Comparison of ENCODE assay signal across 10 mouse cellular contexts in genomic region chr11:64801351-64801750, GRCm38 (mm10).
DNase-seq lines count a peak whose midpoint lies in the region; ATAC-seq and TF ChIP-seq lines count a peak whose summit lies in the region.
"Had no signal": no experiment of that assay in that cellular context is flagged by ENCODE, and none has a peak within 500 bp of the region (broad histone marks: within the 10 kb centered on the region; RNA-seq: fewer than 3 reads in every experiment).

No protein-coding gene starts in this region.

- H3K9me3 ChIP-seq in heart, embryonic 16.5 days (replicated peaks; ENCODE audit: control insufficient read depth, low read length): no peaks in the 10 kb centered on the region
- no peaks in the 10 kb centered on the region for H3K9me3 ChIP-seq in limb, embryonic 14.5 days (ENCODE audit: control insufficient read depth, low read length)
- no peaks in the 10 kb centered on the region for H3K9me3 ChIP-seq in hindbrain, embryonic 13.5 days
- H3K9me3 ChIP-seq: neural tube, embryonic 13.5 days had no signal

- H3K36me3 ChIP-seq in heart, embryonic 16.5 days (ENCODE audit: control insufficient read depth, insufficient read depth): no peaks in the 10 kb centered on the region
- no peaks in the 10 kb centered on the region for H3K36me3 ChIP-seq in limb, embryonic 14.5 days (ENCODE audit: control insufficient read depth, insufficient read depth, low read length)
- no peaks in the 10 kb centered on the region for H3K36me3 ChIP-seq in hindbrain, embryonic 13.5 days
- H3K36me3 ChIP-seq: neural tube, embryonic 13.5 days had no signal

- ATAC-seq in heart, embryonic 16.5 days (replicated peaks; ENCODE audit: extremely low read depth, insufficient read depth, low FRiP score): peak; percentile 65
- ATAC-seq in common myeloid progenitor, adult 5-6 weeks (replicated peaks; ENCODE audit: low read depth, poor library complexity, severe bottlenecking): peak; percentile 98
- ATAC-seq in limb, embryonic 14.5 days (ENCODE audit: low FRiP score, low read depth): peak; percentile 58
- no peak for ATAC-seq in hindbrain, embryonic 13.5 days (ENCODE audit: low FRiP score)

- no peak overlapping the region for H3K4me2 ChIP-seq in heart, embryonic 16.5 days (ENCODE audit: low read depth, low read length)
- H3K4me2 ChIP-seq in limb, embryonic 14.5 days (replicated peaks; ENCODE audit: low read depth, low read length, severe bottlenecking): peak overlapping the region; percentile 44
- no peak overlapping the region for H3K4me2 ChIP-seq in hindbrain, embryonic 13.5 days

- no peak overlapping the region for H3K9ac ChIP-seq in heart, embryonic 16.5 days (ENCODE audit: low read length)
- no peak overlapping the region for H3K9ac ChIP-seq in limb, embryonic 14.5 days (ENCODE audit: low read depth, low read length, severe bottlenecking)
- no peak overlapping the region for H3K9ac ChIP-seq in hindbrain, embryonic 13.5 days

- 51% methylated on average over 10 of the region's 10 CpGs for WGBS in heart, embryonic 16.5 days
- 5% methylated on average over 10 of the region's 10 CpGs for WGBS in limb, embryonic 14.5 days
- 58% methylated on average over 10 of the region's 10 CpGs for WGBS in hindbrain, embryonic 13.5 days

- H3K4me3 ChIP-seq in heart, embryonic 16.5 days (ENCODE audit: low read length): no peak overlapping the region
- no peak overlapping the region for H3K4me3 ChIP-seq in limb, embryonic 14.5 days (replicated peaks; ENCODE audit: low read length)
- H3K4me3 ChIP-seq in hindbrain, embryonic 13.5 days: no peak overlapping the region
- H3K4me3 ChIP-seq: neural tube, embryonic 13.5 days had no signal

- no peak overlapping the region for H3K27ac ChIP-seq in heart, embryonic 16.5 days (ENCODE audit: low read length)
- no peak overlapping the region for H3K27ac ChIP-seq in limb, embryonic 14.5 days (replicated peaks; ENCODE audit: low read depth, low read length)
- H3K27ac ChIP-seq in hindbrain, embryonic 13.5 days: no peak overlapping the region

- no peak for TF ChIP-seq POLR2A in limb, embryonic 14.5 days (IDR thresholded peaks at IDR 0.05; ENCODE audit: borderline replicate concordance, extremely low read depth, insufficient read depth, insufficient read length)

- H3K27me3 ChIP-seq in heart, embryonic 16.5 days (ENCODE audit: control insufficient read depth, insufficient read depth, low read length): no peaks in the 10 kb centered on the region
- H3K27me3 ChIP-seq in limb, embryonic 14.5 days (ENCODE audit: control insufficient read depth, insufficient read depth, low read length): no peaks in the 10 kb centered on the region
- no peaks in the 10 kb centered on the region for H3K27me3 ChIP-seq in hindbrain, embryonic 13.5 days
- H3K27me3 ChIP-seq: neural tube, embryonic 13.5 days had no signal

- H3K4me1 ChIP-seq in heart, embryonic 16.5 days (ENCODE audit: control insufficient read depth, insufficient read depth, low read length): no peaks in the 10 kb centered on the region
- peaks cover 19% of the 10 kb centered on the region for H3K4me1 ChIP-seq in limb, embryonic 14.5 days (ENCODE audit: control insufficient read depth, insufficient read depth, low read length)
- peaks cover 16% of the 10 kb centered on the region for H3K4me1 ChIP-seq in hindbrain, embryonic 13.5 days (replicated peaks)

- no peak for DNase-seq in heart, adult 18-20 months
- DNase-seq in limb, embryonic 14.5 days (ENCODE audit: low spot score): peak; percentile 39
- DNase-seq in spleen, postnatal 4 days (ENCODE audit: low spot score in 2 of 2): peak; percentile 54 to 66
- DNase-seq in layer of hippocampus, adult 9-11 months: no peak
- no peak for DNase-seq in cerebellum, adult 9-11 months
- DNase-seq: kidney, postnatal 4 days had no signal

Comparison
In these comparisons a context has a peak if more than half of its experiments do, and no peak if none do; other contexts are left out.
1. DNase-seq: peak in limb, embryonic 14.5 days (single experiment) and spleen, postnatal 4 days (2 of 2); none in heart, adult 18-20 months (0 of 2), layer of hippocampus, adult 9-11 months (single experiment) and cerebellum, adult 9-11 months (single experiment).